Mouse (Mus musculus): ENCODE results near the gene Slc9a3r1. TPM values are rescaled to one million over a fixed set of nuclear protein-coding genes. Genes with fewer than 3 reads are reported as not detected.

Gene Slc9a3r1
- total and polyA plus RNA-seq, 2 experiments: 117 to 130 TPM

GRCm38 (mm10) chr11:115151755-115152429 is 11.2 kb upstream of the Slc9a3r1 start:
- no peaks in the 10 kb centered on the region for H3K36me3 ChIP-seq (ENCODE audit: control insufficient read depth, insufficient read depth, low read length)
- WGBS: 15% methylated on average over 15 of the region's 15 CpGs
- TF ChIP-seq CTCF (IDR thresholded peaks at IDR 0.05; ENCODE audit: low read depth, low read length) (no peak), POLR2A (IDR thresholded peaks at IDR 0.05; ENCODE audit: extremely low read depth, insufficient read depth, low read length) (no peak)
- no peak for DNase-seq (ENCODE audit: extremely low read depth, low read depth, low spot score)
- no peaks in the 10 kb centered on the region for H3K79me2 ChIP-seq (ENCODE audit: control insufficient read depth, insufficient read depth, low read length)
- peaks cover 2% of the 10 kb centered on the region; the same call in 1 of the 2 replicates for H3K27me3 ChIP-seq (ENCODE audit: control insufficient read depth, insufficient read depth, low read length)
- no peak overlapping the region for H3K27ac ChIP-seq (replicated peaks; ENCODE audit: insufficient read depth, low read depth, low read length)
- peaks cover 3% of the 10 kb centered on the region; the same call in 1 of the 2 replicates for H3K4me1 ChIP-seq (ENCODE audit: control insufficient read depth, insufficient read depth, low read length)
- no peak overlapping the region for H3K9ac ChIP-seq (ENCODE audit: low read depth, low read length)
- no peak overlapping the region for H3K4me3 ChIP-seq (ENCODE audit: insufficient read depth, low read depth, low read length)

- H3K4me1 ChIP-seq (ENCODE audit: control insufficient read depth, insufficient read depth, low read length): peaks cover 3% of the 10 kb centered on the region; the same call in 1 of the 2 replicates
- no peaks in the 10 kb centered on the region for H3K36me3 ChIP-seq (ENCODE audit: control insufficient read depth, insufficient read depth, low read length)
- no peak overlapping the region for H3K27ac ChIP-seq (replicated peaks; ENCODE audit: insufficient read depth, low read depth, low read length)
- no peak for TF ChIP-seq POLR2A (IDR thresholded peaks at IDR 0.05; ENCODE audit: extremely low read depth, insufficient read depth, low read length)
- TF ChIP-seq CTCF (IDR thresholded peaks at IDR 0.05; ENCODE audit: low read depth, low read length): no peak
- H3K4me3 ChIP-seq (ENCODE audit: insufficient read depth, low read depth, low read length): no peak overlapping the region
- no peaks in the 10 kb centered on the region for H3K79me2 ChIP-seq (ENCODE audit: control insufficient read depth, insufficient read depth, low read length)
- no peak for DNase-seq (ENCODE audit: extremely low read depth, low read depth, low spot score)
- H3K27me3 ChIP-seq (ENCODE audit: control insufficient read depth, insufficient read depth, low read length): peaks cover 2% of the 10 kb centered on the region; the same call in 1 of the 2 replicates
- WGBS: 74% methylated on average over 9 of the region's 9 CpGs
- H3K9ac ChIP-seq (ENCODE audit: low read depth, low read length): no peak overlapping the region
Observed at GRCm38 (mm10) chr11:115153088-115153487, 10.1 kb upstream of the Slc9a3r1 start.

- no peaks in the 10 kb centered on the region for H3K36me3 ChIP-seq (ENCODE audit: control insufficient read depth, insufficient read depth, low read length)
- peaks cover 2% of the 10 kb centered on the region; the same call in 1 of the 2 replicates for H3K27me3 ChIP-seq (ENCODE audit: control insufficient read depth, insufficient read depth, low read length)
- TF ChIP-seq CTCF (IDR thresholded peaks at IDR 0.05; ENCODE audit: low read depth, low read length) (peak; percentile 92), POLR2A (IDR thresholded peaks at IDR 0.05; ENCODE audit: extremely low read depth, insufficient read depth, low read length) (no peak)
- peak overlapping the region; percentile 38 for H3K9ac ChIP-seq (ENCODE audit: low read depth, low read length)
- peak overlapping the region; percentile 34 for H3K4me3 ChIP-seq (ENCODE audit: insufficient read depth, low read depth, low read length)
- H3K4me1 ChIP-seq (ENCODE audit: control insufficient read depth, insufficient read depth, low read length): peaks cover 3% of the 10 kb centered on the region; the same call in 1 of the 2 replicates
- no peak overlapping the region for H3K27ac ChIP-seq (replicated peaks; ENCODE audit: insufficient read depth, low read depth, low read length)
- H3K79me2 ChIP-seq (ENCODE audit: control insufficient read depth, insufficient read depth, low read length): no peaks in the 10 kb centered on the region
- WGBS: under 1% methylated on average over 35 of the region's 35 CpGs
- DNase-seq (ENCODE audit: extremely low read depth, low read depth, low spot score): peak; percentile 42
Observed at GRCm38 (mm10) chr11:115153699-115154292, 9.3 kb upstream of the Slc9a3r1 start.

GRCm38 (mm10) chr11:115155053-115155634 is 8.0 kb upstream of the Slc9a3r1 start:
- WGBS: 10% methylated on average over 5 of the region's 5 CpGs
- no peak for TF ChIP-seq POLR2A (IDR thresholded peaks at IDR 0.05; ENCODE audit: extremely low read depth, insufficient read depth, low read length)
- TF ChIP-seq CTCF (IDR thresholded peaks at IDR 0.05; ENCODE audit: low read depth, low read length): no peak
- H3K4me1 ChIP-seq (ENCODE audit: control insufficient read depth, insufficient read depth, low read length): peaks cover 3% of the 10 kb centered on the region; the same call in 1 of the 2 replicates
- H3K9ac ChIP-seq (ENCODE audit: low read depth, low read length): no peak overlapping the region
- no peaks in the 10 kb centered on the region for H3K36me3 ChIP-seq (ENCODE audit: control insufficient read depth, insufficient read depth, low read length)
- H3K27me3 ChIP-seq (ENCODE audit: control insufficient read depth, insufficient read depth, low read length): no peaks in the 10 kb centered on the region; the same call in 1 of the 2 replicates
- H3K27ac ChIP-seq (replicated peaks; ENCODE audit: insufficient read depth, low read depth, low read length): no peak overlapping the region
- no peak for DNase-seq (ENCODE audit: extremely low read depth, low read depth, low spot score)
- H3K4me3 ChIP-seq (ENCODE audit: insufficient read depth, low read depth, low read length): no peak overlapping the region
- H3K79me2 ChIP-seq (ENCODE audit: control insufficient read depth, insufficient read depth, low read length): no peaks in the 10 kb centered on the region

GRCm38 (mm10) chr11:115157933-115158719 is 5.0 kb upstream of the Slc9a3r1 start:
- TF ChIP-seq CTCF (IDR thresholded peaks at IDR 0.05; ENCODE audit: low read depth, low read length): no peak
- no peak for TF ChIP-seq POLR2A (IDR thresholded peaks at IDR 0.05; ENCODE audit: extremely low read depth, insufficient read depth, low read length)
- no peak overlapping the region for H3K27ac ChIP-seq (replicated peaks; ENCODE audit: insufficient read depth, low read depth, low read length)

More at GRCm38 (mm10) chr11:115157933-115158719, 5.0 kb upstream of the Slc9a3r1 start:
- H3K36me3 ChIP-seq (ENCODE audit: control insufficient read depth, insufficient read depth, low read length): no peaks in the 10 kb centered on the region
- H3K9ac ChIP-seq (ENCODE audit: low read depth, low read length): no peak overlapping the region
- DNase-seq (ENCODE audit: extremely low read depth, low read depth, low spot score): no peak
- H3K79me2 ChIP-seq (ENCODE audit: control insufficient read depth, insufficient read depth, low read length): no peaks in the 10 kb centered on the region
- H3K4me3 ChIP-seq (ENCODE audit: insufficient read depth, low read depth, low read length): no peak overlapping the region
- 50% methylated on average over 12 of the region's 12 CpGs for WGBS
- H3K4me1 ChIP-seq (ENCODE audit: control insufficient read depth, insufficient read depth, low read length): peaks cover 15% of the 10 kb centered on the region
- no peaks in the 10 kb centered on the region for H3K27me3 ChIP-seq (ENCODE audit: control insufficient read depth, insufficient read depth, low read length)
